10 mouse cellular contexts compared by ENCODE assay signal in genomic region chr17:64538520-64538953, GRCm38 (mm10).
A peak's percentile ranks its signal among the peaks of the same experiment; 100 is the strongest.
DNase-seq lines count a peak whose midpoint lies in the region; ATAC-seq lines count a peak whose summit lies in the region.
"Had no signal": no experiment of that assay in that cellular context is flagged by ENCODE, and none has a peak within 500 bp of the region (broad histone marks: within the 10 kb centered on the region; RNA-seq: fewer than 3 reads in every experiment).

No protein-coding gene starts in this region.

- H3K27me3 ChIP-seq in lung, embryonic 16.5 days (ENCODE audit: control insufficient read depth, insufficient read depth, low read depth, low read length) = no peaks in the 10 kb centered on the region
- H3K27me3 ChIP-seq in heart, embryonic 16.5 days (ENCODE audit: control insufficient read depth, insufficient read depth, low read length) = no peaks in the 10 kb centered on the region

- H3K27ac ChIP-seq in lung, embryonic 16.5 days (ENCODE audit: low read length) = no peak overlapping the region
- peak overlapping the region; percentile 62 for H3K27ac ChIP-seq in heart, embryonic 16.5 days (ENCODE audit: low read length)

- ATAC-seq in lung, embryonic 16.5 days (ENCODE audit: low read depth) = 0 out of 2 replicates have a peak, but pooled peaks have one; percentile 41
- ATAC-seq in heart, embryonic 16.5 days (replicated peaks; ENCODE audit: extremely low read depth, insufficient read depth, low FRiP score) = peak; percentile 65
- ATAC-seq: Patski had no signal

- H3K9ac ChIP-seq in lung, embryonic 16.5 days (ENCODE audit: low read length) = no peak overlapping the region
- peak overlapping the region; percentile 64 for H3K9ac ChIP-seq in heart, embryonic 16.5 days (ENCODE audit: low read length)

- no peaks in the 10 kb centered on the region for H3K9me3 ChIP-seq in lung, embryonic 16.5 days (ENCODE audit: control insufficient read depth, low read length)
- H3K9me3 ChIP-seq in heart, embryonic 16.5 days (replicated peaks; ENCODE audit: control insufficient read depth, low read length) = no peaks in the 10 kb centered on the region

- no peak for DNase-seq in lung, postnatal 4 days
- DNase-seq in kidney, postnatal 4 days = peak; percentile 55 to 70
- DNase-seq in testis, postnatal 10 days (ENCODE audit: low spot score) = peak; percentile 59
- DNase-seq in left cerebral cortex, adult 8-10 months (ENCODE audit: low spot score in 2 of 2) = no peak
- no peak for DNase-seq in lung, adult 18-20 months
- no peak for DNase-seq in left cerebral cortex, postnatal 10 days (ENCODE audit: extremely low spot score in 1 of 2, low spot score in 2 of 2)

- H3K36me3 ChIP-seq in lung, embryonic 16.5 days (ENCODE audit: control insufficient read depth, insufficient read depth, low read length) = no peaks in the 10 kb centered on the region
- no peaks in the 10 kb centered on the region for H3K36me3 ChIP-seq in heart, embryonic 16.5 days (ENCODE audit: control insufficient read depth, insufficient read depth)

- no peak overlapping the region for H3K4me3 ChIP-seq in lung, embryonic 16.5 days (ENCODE audit: low read length)
- peak overlapping the region; percentile 16; the same call in 1 of the 2 replicates for H3K4me3 ChIP-seq in heart, embryonic 16.5 days (ENCODE audit: low read length)
- H3K4me3 ChIP-seq: myocyte had no signal

- H3K4me1 ChIP-seq in lung, embryonic 16.5 days (replicated peaks; ENCODE audit: control insufficient read depth, insufficient read depth, low read length) = no peaks in the 10 kb centered on the region
- peaks cover 6% of the 10 kb centered on the region for H3K4me1 ChIP-seq in heart, embryonic 16.5 days (ENCODE audit: control insufficient read depth, insufficient read depth, low read length)

- H3K4me2 ChIP-seq in lung, embryonic 16.5 days (ENCODE audit: low read depth, low read length) = no peak overlapping the region
- H3K4me2 ChIP-seq in heart, embryonic 16.5 days (ENCODE audit: low read depth, low read length) = peak overlapping the region; percentile 58

- intact Hi-C loops in left cerebral cortex, postnatal 10 days (cut with DNase I) = no loop called here

- 11% methylated on average over 10 of the region's 10 CpGs for WGBS in lung, embryonic 16.5 days
- 10% methylated on average over 10 of the region's 10 CpGs for WGBS in heart, embryonic 16.5 days

Comparison
In these comparisons a context has a peak if more than half of its experiments do, and no peak if none do; other contexts are left out.
1. DNase-seq: peak in kidney, postnatal 4 days (2 of 2) and testis, postnatal 10 days (single experiment); none in lung, postnatal 4 days (0 of 2), left cerebral cortex, adult 8-10 months (0 of 2), lung, adult 18-20 months (0 of 2) and left cerebral cortex, postnatal 10 days (0 of 2).